Mouse (Mus musculus) cortical plate, adult 2 months (tissue): ENCODE measurements around the gene Traf3ip2.

ENCODE experiments used
- CTCF ChIP-seq: fragments of 200-500 bp; IDR thresholded peaks from 2 replicates; pipeline ENCODE4 v1.5.1; 2011; ENCODE audit warnings: mild to moderate bottlenecking, control low read depth, low read length; ENCODE audit not compliant: insufficient read depth; ENCODE audit errors: extremely low read depth
- POLR2A ChIP-seq: fragments of 200-500 bp; IDR thresholded peaks from 2 replicates; pipeline ENCODE4 v1.6.1; 2011; ENCODE audit warnings: mild to moderate bottlenecking, low read length, control low read depth; ENCODE audit not compliant: insufficient read depth; ENCODE audit errors: extremely low read depth

GRCm38 (mm10) chr10:39628799-39629517 lies 16.2 kb downstream of the Traf3ip2 start:
- no peak for TF ChIP-seq CTCF
- no peak for TF ChIP-seq POLR2A
